Mouse (Mus musculus): ENCODE data around the gene Lifr.

Lifr gene

DNA sequence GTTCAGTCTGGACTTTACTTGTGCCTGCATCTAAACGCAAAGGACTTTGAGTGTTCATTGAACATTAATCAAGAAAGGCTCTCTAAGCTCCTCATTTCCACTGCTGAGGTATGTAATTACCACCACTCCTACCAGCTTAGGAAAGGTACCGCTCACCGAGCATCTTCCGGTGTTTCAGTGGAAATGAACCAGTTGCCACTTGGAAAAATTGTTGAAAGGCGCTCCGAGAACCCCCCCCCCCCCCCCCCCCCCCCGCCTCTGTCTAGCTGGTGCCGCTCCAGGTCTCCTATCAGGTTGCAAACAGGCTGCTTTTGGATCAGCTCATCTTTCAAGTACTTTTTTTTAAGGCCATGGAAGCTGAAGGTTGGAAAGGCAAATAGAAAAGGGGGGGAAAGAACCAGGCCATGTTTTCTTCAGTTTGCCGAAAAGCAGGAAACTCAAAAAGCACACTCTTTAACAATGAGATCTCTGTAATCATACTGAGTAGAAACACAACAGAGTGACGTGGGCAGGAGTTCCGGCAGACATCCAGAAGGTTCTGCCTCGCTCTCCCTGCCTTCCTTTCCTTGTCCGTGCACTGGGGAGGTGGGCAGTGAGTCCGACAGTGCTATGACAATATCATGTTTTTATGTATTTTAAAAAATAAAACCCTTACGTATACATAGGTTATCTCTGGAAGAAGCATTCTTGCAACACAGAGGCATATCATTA is 9.3 kb upstream of the Lifr start:
- DNase-seq (ENCODE audit: low read depth, low spot score): peak; percentile 61

GRCm38 (mm10) chr15:7081795-7082194 is 8.6 kb upstream of the Lifr start:
- DNase-seq (ENCODE audit: low read depth, low spot score): no peak

DNA sequence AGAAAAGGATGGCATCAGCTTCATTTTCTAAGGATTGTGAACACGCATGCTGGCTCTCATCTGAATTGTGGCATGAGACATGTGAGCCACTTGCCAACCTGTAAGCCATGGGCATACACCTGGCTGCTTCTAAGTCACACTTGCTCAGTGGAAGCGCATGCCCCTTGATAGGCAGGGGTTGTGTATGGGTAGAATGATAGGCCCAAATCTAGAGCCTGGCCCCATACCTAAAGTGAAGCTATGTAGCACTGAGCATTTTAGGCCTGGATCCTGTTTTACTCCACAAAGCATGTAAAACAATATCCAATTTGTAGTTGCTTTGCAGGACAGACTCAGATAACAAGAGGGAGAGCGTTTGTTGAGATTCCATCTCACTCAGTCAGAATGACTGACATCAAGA is 7.5 kb upstream of the Lifr start:
- DNase-seq (ENCODE audit: low read depth, low spot score): no peak

DNA sequence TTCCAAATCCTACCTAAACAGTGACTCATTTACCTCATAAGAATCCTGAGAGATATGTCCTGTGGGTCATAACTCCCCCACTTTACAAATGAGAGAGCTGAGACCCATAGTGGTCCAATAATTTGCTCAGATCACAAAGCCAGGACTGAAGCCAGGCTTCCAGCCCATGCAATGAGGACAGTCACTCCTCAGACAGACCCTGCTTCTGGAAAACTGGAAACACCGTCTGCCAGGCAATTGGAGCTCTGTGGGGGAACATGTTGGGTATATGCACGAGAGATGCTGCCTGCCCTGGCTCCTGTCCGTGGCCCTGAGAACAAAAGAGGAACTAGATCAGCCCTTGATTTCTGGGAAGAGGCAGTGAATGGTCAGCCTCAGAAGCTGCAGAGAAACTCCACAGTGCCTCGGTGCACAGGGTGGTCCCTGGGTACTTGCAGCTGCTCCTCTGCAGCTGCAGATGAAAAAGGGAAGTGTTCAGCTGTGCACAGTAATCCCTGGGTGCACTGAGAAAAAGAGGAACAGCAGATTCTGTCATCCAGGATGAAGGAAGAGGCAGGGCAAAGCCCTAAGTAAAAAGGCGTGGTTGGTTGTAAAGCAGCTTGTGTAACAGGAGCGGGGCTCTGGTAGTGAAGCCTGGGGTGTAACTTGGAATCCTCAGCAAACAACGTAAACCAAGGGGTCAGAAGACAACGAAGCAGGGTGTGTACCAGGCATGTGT is 5.5 kb upstream of the Lifr start:
- peak; percentile 73 for DNase-seq (ENCODE audit: low read depth, low spot score)

- DNase-seq (ENCODE audit: low read depth, low spot score): peak; percentile 42
These were observed 1.7 kb upstream of the Lifr start for GRCm38 (mm10) chr15:7088691-7089090.

GRCm38 (mm10) chr15:7092321-7092720 is 1.9 kb downstream of the Lifr start:
- peak; percentile 41 for DNase-seq (ENCODE audit: low read depth, low spot score)

DNA sequence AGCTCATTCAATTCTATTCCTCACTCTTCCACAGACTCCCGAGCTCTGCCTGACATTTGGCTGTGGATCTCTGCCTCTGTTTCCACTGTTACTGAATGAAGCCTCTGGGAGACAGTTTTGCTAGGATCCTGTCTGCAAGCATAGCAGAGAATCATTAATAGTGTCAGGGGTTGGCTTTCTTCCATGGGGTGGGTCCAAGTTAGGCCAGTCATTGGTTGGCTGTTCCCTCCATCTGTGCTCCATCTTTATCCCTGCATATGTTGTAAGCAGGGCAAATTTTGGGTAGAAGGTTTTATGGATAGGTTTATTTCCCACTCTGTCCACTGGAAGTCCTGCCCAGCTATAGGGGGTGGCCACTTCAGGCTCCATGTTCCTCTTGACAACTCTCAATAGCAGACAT is 9.0 kb downstream of the Lifr start:
- DNase-seq (ENCODE audit: low read depth, low spot score): no peak

- no peak for DNase-seq (ENCODE audit: low read depth, low spot score)
These were observed 9.8 kb downstream of the Lifr start for GRCm38 (mm10) chr15:7100226-7100625.

- no peak for DNase-seq (ENCODE audit: low read depth, low spot score)
These were observed 12.6 kb downstream of the Lifr start for GRCm38 (mm10) chr15:7103051-7103450.

GRCm38 (mm10) chr15:7105224-7105623 is 14.8 kb downstream of the Lifr start:
- DNase-seq (ENCODE audit: low read depth, low spot score): no peak

DNA sequence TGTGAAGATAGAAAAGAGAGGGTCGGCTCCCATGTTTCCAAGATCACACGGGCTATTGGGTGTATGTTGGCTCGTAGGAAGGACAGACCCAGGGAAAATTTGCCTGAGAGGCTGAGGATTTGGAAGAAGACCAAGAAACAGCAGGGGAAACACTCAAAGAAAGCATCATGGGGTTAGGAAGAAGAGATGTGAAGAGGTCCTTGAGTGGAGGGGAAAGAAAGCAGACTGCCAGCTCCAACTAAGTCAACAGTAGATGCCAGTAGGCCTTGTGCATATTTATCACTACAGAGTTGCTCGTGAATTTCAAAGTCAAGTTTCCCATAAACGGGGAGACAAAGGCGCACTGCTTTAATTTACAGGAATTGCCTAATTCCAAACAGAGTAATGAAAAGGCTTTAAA is 17.7 kb downstream of the Lifr start:
- DNase-seq (ENCODE audit: low read depth, low spot score): no peak

GRCm38 (mm10) chr15:7112227-7112907 is 22.0 kb downstream of the Lifr start:
- DNase-seq (ENCODE audit: low read depth, low spot score): no peak

GRCm38 (mm10) chr15:7113906-7114305 is 23.5 kb downstream of the Lifr start:
- DNase-seq (ENCODE audit: low read depth, low spot score): no peak

DNA sequence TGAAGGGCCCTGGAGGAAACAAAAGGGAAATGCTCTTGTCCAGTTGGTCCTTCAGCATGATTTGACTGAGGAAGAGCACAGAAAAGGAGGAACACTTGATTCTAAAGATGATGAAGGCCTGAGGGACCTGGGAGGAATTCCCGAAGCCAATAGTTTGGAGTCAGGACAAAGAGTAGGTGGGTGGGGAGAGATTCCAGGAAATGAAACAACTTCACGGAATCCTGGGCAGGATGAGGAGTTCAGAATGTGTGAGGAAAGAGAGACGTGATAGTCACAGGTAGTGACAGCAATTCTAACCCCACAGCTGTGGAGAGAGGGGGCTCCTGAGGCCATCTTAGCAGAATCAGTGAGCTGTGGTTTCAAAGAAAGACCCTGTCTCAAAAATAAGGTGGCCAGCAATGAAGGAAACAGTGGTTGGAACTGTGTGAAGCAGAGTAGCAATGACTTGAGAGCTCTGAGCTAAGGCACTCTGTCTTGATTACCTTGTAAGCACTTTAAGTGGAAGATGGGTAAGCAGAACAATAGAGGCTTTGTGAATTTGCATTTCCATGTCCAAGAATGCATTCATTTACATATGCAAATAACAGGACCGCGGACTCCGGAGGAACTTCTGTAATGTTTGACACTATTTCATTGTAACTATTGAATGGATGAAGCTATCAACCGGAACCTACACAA is 25.1 kb downstream of the Lifr start:
- no peak for DNase-seq (ENCODE audit: low read depth, low spot score)

- no peak for DNase-seq (ENCODE audit: low read depth, low spot score)
These were observed 25.8 kb downstream of the Lifr start for GRCm38 (mm10) chr15:7116216-7116615.

DNA sequence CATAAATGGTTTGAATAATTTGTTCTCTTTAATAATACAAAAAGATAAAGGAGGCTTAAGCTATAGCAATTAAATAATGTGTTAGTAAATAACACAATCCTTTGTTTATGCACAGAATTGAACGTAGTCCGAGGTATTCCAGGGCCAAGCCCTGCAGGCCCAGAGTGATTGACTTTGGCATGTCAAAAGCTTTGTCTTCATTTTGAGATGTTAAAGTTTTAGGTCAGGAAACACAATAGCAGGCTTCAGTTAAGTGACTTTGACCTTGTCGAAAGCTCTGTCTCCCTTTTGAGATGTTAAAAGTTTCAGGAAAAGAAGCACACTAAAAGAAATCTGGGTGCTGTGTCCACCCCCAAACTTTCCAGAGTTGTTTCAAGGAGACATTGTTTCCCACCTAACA is 26.3 kb downstream of the Lifr start:
- no peak for DNase-seq (ENCODE audit: low read depth, low spot score)

DNA sequence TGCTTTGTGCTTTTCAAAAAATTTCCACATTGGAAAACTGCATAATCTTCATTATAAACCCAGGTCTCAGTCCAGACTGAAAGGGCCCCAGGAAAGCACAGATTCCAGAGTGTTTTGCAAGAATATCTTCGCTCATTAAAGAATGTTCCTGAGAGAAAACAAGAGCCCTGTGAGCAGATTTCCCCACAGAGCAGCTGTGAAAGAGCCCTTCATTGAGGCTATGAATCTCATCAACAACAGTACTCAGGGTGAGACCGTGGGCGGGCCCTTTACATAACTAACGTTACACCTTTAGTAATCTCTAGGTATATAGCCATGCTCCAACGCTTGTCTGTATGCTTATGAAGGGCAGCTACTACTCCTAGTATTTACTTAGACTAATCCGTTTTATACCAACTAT is 27.5 kb downstream of the Lifr start:
- no peak for DNase-seq (ENCODE audit: low read depth, low spot score)

DNA sequence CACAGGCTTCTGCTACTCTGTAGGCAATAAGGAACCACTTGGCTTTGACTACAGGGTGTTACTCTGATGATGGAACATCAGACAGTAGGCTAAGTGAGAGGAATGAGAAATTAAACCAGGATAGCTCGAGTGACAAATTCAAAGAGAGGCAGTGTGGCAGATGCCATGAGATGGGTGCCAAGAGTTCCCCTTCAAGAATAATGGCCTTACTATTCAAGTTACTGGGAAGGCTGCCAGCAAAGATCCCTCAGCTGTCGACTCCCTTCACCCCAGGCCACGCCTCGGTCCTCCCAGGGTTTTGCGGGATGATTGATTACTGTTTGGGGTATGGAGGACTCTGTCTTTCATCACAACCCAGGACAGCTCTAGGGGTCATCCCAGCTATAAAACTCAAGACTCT is 28.4 kb downstream of the Lifr start:
- peak; percentile 46 for DNase-seq (ENCODE audit: low read depth, low spot score)

DNA sequence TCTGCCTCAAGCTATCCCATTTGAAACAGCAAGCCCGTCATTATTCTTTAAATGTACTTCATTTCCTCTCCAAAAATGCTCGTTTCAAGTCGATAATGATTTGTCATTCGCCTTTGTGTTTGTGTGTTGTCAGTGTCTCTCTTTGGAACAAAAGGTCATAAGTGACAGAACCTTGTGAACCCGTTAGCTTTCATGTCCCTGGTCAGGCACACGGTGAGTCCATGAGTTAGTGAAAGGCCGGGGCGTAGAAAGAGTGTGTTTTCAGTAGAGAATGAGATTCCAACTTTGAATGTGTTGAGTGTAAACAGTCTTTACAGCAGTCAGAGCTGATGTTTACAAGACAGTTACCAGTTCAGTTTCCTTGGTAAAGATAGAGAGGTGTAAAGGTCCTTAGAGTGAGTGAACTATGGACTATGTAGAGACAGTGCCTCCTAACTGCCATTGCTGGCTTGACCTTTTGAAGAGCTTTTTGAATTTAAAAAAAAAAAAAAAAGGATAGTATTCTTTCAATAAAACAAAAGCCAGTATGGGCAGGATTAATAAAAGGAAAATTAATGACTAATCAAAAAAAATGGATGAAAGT is 29.6 kb downstream of the Lifr start:
- DNase-seq (ENCODE audit: low read depth, low spot score): no peak

GRCm38 (mm10) chr15:7123781-7124450 is 33.5 kb downstream of the Lifr start:
- no peak for DNase-seq (ENCODE audit: low read depth, low spot score)

- no peak for DNase-seq (ENCODE audit: low read depth, low spot score)
These were observed 35.8 kb downstream of the Lifr start for GRCm38 (mm10) chr15:7126171-7126570.

All from skeletal muscle tissue, adult 2 months (tissue).